Mouse (Mus musculus) heart, embryonic 10.5 days (tissue): Measurements from ENCODE around the gene Gprc5d. TPM values are rescaled to one million over a fixed set of nuclear protein-coding genes. Genes with fewer than 3 reads are reported as not detected.

Source experiments
- DNase-seq: peaks from one replicate; pipeline ENCODE4 v3.0.0-alpha.2; 2017; ENCODE audit warnings: low spot score
- H3K27ac ChIP-seq: fragments of 300-500 bp; sonication (generic); 2 replicates; pipeline ENCODE4 v1.5.1; 2016; ENCODE audit warnings: mild to moderate bottlenecking
- H3K27me3 ChIP-seq: fragments of 300-500 bp; sonication (generic); 2 replicates; pipeline ENCODE4 v1.6.1; 2016; ENCODE audit warnings: mild to moderate bottlenecking; ENCODE audit not compliant: poor library complexity, insufficient read depth, severe bottlenecking
- H3K36me3 ChIP-seq: fragments of 300-500 bp; sonication (generic); 2 replicates; pipeline ENCODE4 v1.6.1; 2016; ENCODE audit warnings: mild to moderate bottlenecking, moderate library complexity
- H3K4me1 ChIP-seq: fragments of 300-500 bp; sonication (generic); 2 replicates; pipeline ENCODE4 v1.6.1; 2016; ENCODE audit warnings: mild to moderate bottlenecking
- H3K4me3 ChIP-seq: fragments of 300-500 bp; sonication (generic); 2 replicates; pipeline ENCODE4 v1.5.1; 2016; ENCODE audit warnings: mild to moderate bottlenecking, moderate library complexity
- H3K9me3 ChIP-seq: fragments of 300-500 bp; sonication (generic); 2 replicates; pipeline ENCODE4 v1.6.1; 2016; ENCODE audit warnings: mild to moderate bottlenecking, moderate library complexity
- WGBS: fragments of 180-500 bp; shearing (Covaris S2); methylation state at CpG from one replicate; pipeline ENCODE4 v1.1.7; 2016; 5-methylcytosine and 5-hydroxymethylcytosine counted together
- polyA plus RNA-seq: library from polyadenylated mRNA; unstranded; fragments of >200 nt; fragmentation: Nextera tagmentation; extraction: Ambion mirVana; gene quantifications from 2 replicates; pipeline ENCODE4 v1.2.1, GENCODE M21; 2016

The Gprc5d gene
- not detected in 2 replicates for polyA plus RNA-seq

- no peaks in the 10 kb centered on the region for H3K36me3 ChIP-seq
- no peaks in the 10 kb centered on the region for H3K27me3 ChIP-seq
- DNase-seq, result no peak
- 80% methylated on average over 5 of the region's 5 CpGs for WGBS
- H3K27ac ChIP-seq, result no peak within 1 kb of the TSS
- no peaks in the 10 kb centered on the region for H3K4me1 ChIP-seq
- H3K9me3 ChIP-seq, result no peaks in the 10 kb centered on the region
- no peak within 1 kb of the TSS for H3K4me3 ChIP-seq
These were observed at the start of gene Gprc5d for GRCm38 (mm10) chr6:135118183-135118582. Gprc5d (minus strand) TSS chr6:135118283.

DNA sequence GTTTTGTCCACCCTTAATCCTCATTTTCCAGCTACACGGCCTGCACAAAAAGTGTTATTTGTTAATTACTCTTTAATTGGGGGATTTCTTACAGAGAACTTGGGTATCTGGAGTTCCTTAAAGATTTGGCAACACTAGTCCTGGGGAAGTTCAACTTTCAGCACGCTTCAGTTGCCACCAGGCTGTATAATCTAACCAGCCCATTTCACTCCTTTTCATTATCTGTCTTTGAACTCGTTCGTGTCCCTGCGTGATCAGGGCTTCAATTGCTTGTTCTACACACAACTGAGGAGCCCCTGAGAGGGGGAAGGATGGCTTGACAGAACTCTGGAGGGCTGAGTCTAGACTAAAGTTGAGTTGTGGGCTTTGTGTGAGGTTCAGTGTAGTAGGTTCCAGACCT is 48.6 kb upstream of the Gprc5d start:
- WGBS, result 51% methylated on average over 5 of the region's 5 CpGs
- Histone ChIP-seq H3K27me3 (no peaks in the 10 kb centered on the region; the same call in 1 of the 2 replicates), H3K9me3 (no peaks in the 10 kb centered on the region), H3K27ac (peak overlapping the region; percentile 95; the same call in 1 of the 2 replicates), H3K36me3 (no peaks in the 10 kb centered on the region), H3K4me3 (peak overlapping the region; percentile 77; the same call in 1 of the 2 replicates), H3K4me1 (peaks cover 27% of the 10 kb centered on the region)
- DNase-seq, result no peak

GRCm38 (mm10) chr6:135166262-135166661 is 48.2 kb upstream of the Gprc5d start:
- Histone ChIP-seq H3K9me3 (no peaks in the 10 kb centered on the region), H3K27ac (peak overlapping the region; percentile 95; the same call in 1 of the 2 replicates), H3K4me1 (peaks cover 27% of the 10 kb centered on the region), H3K36me3 (no peaks in the 10 kb centered on the region), H3K4me3 (peak overlapping the region; percentile 3; the same call in 1 of the 2 replicates), H3K27me3 (no peaks in the 10 kb centered on the region; the same call in 1 of the 2 replicates)
- WGBS, result 83% methylated on average over 3 of the region's 3 CpGs
- no peak for DNase-seq

GRCm38 (mm10) chr6:135165706-135166105 is 47.6 kb upstream of the Gprc5d start:
- 52% methylated on average over 2 of the region's 2 CpGs for whole genome bisulfite sequencing
- no peaks in the 10 kb centered on the region; the same call in 1 of the 2 replicates for H3K27me3 ChIP-seq
- no peak overlapping the region for H3K4me3 ChIP-seq
- no peaks in the 10 kb centered on the region for H3K36me3 ChIP-seq
- H3K4me1 ChIP-seq, result peaks cover 27% of the 10 kb centered on the region
- DNase-seq, result peak; percentile 91
- H3K27ac ChIP-seq, result peak overlapping the region; percentile 95; the same call in 1 of the 2 replicates
- no peaks in the 10 kb centered on the region for H3K9me3 ChIP-seq

DNA sequence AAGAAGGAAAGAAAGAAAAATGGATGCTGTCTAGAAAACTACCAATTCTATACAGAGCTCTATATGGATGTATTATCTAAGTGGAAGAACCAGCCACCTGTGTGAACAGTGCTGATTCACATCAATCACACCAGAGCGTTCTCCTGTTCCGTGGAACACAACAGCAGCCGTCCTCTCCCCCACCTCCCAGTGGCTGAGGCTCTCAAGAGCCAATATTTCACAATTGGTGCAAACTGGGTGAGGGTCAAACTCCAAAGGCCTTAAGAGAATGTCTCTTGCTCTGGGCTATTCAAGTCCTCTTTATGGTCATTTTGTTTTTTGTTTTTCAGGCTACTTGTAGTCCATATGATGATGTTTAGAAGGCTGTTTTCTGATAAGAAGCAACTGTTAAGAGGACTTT is 47.1 kb upstream of the Gprc5d start:
- Histone ChIP-seq H3K9me3 (no peaks in the 10 kb centered on the region), H3K4me1 (peaks cover 27% of the 10 kb centered on the region), H3K27ac (peak overlapping the region; percentile 7; the same call in 1 of the 2 replicates), H3K27me3 (no peaks in the 10 kb centered on the region; the same call in 1 of the 2 replicates), H3K4me3 (no peak overlapping the region), H3K36me3 (no peaks in the 10 kb centered on the region)
- DNase-seq, result no peak
- 74% methylated on average over 3 of the region's 3 CpGs for WGBS

DNA sequence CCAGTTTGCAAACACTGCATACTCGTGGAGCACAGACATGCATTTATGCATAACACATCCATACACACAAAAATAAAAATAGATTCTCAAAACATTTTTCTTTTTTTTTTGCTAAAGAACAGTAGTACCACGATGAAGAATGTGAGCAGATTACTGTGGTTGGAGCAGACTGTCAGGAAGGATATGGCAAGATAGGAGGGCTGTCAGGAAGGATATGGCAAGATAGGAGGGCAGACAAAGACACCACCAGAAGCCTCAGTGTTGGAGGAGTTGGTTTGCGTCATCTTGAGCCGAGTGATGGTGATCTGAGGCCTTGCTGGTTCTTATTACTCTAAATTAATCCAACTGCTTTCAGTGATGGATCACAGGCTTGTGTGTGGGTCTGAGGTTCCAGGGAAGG is 44.8 kb upstream of the Gprc5d start:
- 54% methylated on average over 4 of the region's 4 CpGs for WGBS
- peak overlapping the region; percentile 57; the same call in 1 of the 2 replicates for H3K27ac ChIP-seq
- no peak for DNase-seq
- no peak overlapping the region for H3K4me3 ChIP-seq
- H3K9me3 ChIP-seq, result no peaks in the 10 kb centered on the region
- H3K36me3 ChIP-seq, result no peaks in the 10 kb centered on the region
- H3K4me1 ChIP-seq, result peaks cover 27% of the 10 kb centered on the region
- no peaks in the 10 kb centered on the region; the same call in 1 of the 2 replicates for H3K27me3 ChIP-seq

DNA sequence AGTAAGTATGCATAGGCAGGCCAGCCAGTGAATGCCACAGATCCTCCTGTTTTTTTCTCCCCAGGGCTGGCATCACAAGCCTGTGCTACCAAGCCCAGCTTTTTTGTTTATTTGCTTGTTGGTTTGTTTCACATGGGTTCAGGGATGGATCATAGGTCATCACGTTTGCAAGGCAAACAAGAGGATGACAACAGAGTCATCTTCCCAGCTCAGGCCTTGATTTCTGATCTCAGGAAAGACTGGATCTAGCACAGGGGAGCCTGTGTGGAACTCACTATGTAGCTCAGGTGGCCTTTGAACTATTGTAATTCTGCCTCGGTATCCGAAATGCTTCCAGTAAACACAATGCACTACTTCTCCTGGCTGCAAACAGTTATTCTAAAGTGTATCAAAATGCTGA is 44.2 kb upstream of the Gprc5d start:
- Histone ChIP-seq H3K27me3 (no peaks in the 10 kb centered on the region; the same call in 1 of the 2 replicates), H3K27ac (no peak overlapping the region), H3K4me1 (peaks cover 30% of the 10 kb centered on the region), H3K36me3 (no peaks in the 10 kb centered on the region), H3K9me3 (no peaks in the 10 kb centered on the region), H3K4me3 (no peak overlapping the region)
- no peak for DNase-seq
- 90% methylated on average over 3 of the region's 3 CpGs for WGBS

DNA sequence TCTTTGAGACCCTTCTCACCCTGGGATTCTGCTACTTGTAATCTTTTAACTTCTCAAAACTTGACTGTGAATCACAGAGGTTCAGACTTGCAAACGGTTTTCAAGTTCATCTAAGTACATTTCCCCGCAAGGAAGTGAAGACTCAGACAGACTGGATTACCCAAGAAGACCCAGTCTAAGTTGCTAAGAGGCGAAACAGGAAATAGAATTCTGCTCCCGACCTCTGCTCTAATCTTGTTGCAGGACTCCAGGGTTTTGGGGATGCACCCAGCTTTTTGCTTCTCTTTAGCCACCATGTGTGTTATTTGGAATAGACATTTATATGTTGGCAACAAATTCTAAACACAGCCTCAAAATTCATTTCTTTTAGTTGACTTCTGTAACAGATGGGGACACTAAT is 43.3 kb upstream of the Gprc5d start:
- Histone ChIP-seq H3K9me3 (no peaks in the 10 kb centered on the region), H3K36me3 (no peaks in the 10 kb centered on the region)
- 63% methylated on average over 4 of the region's 4 CpGs for WGBS

DNA sequence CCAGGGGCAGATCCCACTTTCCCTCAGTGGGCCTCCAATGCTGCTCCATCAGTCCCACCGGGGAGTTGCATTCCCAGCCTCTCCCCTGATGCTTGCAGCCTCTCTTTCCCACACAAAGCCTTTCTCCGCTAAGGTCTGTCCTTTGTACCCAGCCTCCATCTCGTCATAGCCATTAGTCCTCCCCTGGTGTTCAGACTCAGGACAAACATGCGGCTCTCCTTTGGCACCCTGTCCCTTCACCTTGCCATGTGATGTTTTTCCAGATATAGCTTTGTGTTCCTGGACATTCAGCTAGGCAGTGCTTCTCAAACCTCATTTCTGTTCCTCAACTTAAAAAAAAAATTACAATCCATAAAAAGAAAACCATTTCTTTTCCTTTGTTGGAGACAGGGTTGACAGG is 40.4 kb upstream of the Gprc5d start:
- no peak for DNase-seq
- Histone ChIP-seq H3K4me3 (no peak overlapping the region), H3K9me3 (no peaks in the 10 kb centered on the region), H3K27ac (no peak overlapping the region), H3K4me1 (peaks cover 29% of the 10 kb centered on the region), H3K36me3 (peaks cover under 1% of the 10 kb centered on the region; the same call in 1 of the 2 replicates), H3K27me3 (no peaks in the 10 kb centered on the region)
- WGBS, result 72% methylated on average over 4 of the region's 4 CpGs

More for the DNA sequence above, 43.3 kb upstream of the Gprc5d start:
- no peak overlapping the region for H3K4me3 ChIP-seq
- H3K27me3 ChIP-seq, result no peaks in the 10 kb centered on the region; the same call in 1 of the 2 replicates
- peaks cover 37% of the 10 kb centered on the region for H3K4me1 ChIP-seq
- no peak overlapping the region for H3K27ac ChIP-seq
- no peak for DNase-seq

DNA sequence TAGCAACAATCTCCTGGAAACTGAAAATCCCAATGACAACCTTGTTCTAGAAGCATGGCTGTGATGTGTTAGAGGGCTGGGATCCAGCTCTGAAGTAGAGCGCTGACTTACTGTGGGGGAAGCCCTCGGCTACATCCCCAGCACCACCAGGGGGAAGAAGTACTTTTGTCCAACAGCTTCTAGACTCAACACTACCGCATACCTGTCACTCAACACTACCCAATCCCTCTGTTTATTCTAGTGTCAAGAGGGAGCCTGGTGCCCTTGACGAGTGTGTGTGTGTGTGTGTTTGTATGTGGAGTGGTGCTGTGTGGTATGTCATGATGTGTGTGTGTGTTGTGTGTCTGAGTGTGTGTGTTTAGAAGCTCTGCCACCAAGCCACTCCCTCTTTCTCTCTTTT is 39.4 kb upstream of the Gprc5d start:
- H3K4me1 ChIP-seq, result peaks cover 22% of the 10 kb centered on the region
- WGBS, result 45% methylated on average over 4 of the region's 4 CpGs
- H3K27ac ChIP-seq, result no peak overlapping the region
- H3K9me3 ChIP-seq, result no peaks in the 10 kb centered on the region
- no peaks in the 10 kb centered on the region for H3K27me3 ChIP-seq
- DNase-seq, result no peak
- H3K36me3 ChIP-seq, result peaks cover 7% of the 10 kb centered on the region; the same call in 1 of the 2 replicates
- no peak overlapping the region for H3K4me3 ChIP-seq

DNA sequence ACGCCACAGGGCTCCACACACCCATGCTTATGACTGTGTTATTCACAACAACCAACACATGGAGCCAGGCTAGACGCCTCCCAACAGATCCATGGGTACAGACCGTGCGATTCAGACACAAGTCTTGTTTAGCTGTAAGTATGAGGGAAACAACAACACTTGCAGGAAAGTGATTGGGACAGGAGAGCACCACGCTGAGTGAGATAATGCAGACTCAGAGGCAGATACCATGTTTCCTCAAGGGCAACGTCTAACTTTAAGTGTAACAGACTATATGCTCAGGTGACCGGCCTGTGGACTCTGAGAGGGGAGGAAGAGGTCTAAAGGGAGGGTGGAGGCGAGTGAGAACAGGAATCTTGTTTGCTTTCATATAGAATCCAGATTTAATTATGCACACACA is 38.5 kb upstream of the Gprc5d start:
- Histone ChIP-seq H3K27me3 (no peaks in the 10 kb centered on the region), H3K9me3 (no peaks in the 10 kb centered on the region), H3K4me3 (no peak overlapping the region), H3K36me3 (peaks cover 7% of the 10 kb centered on the region; the same call in 1 of the 2 replicates), H3K4me1 (peaks cover 22% of the 10 kb centered on the region), H3K27ac (no peak overlapping the region)
- WGBS, result 57% methylated on average over 8 of the region's 8 CpGs
- DNase-seq, result no peak

GRCm38 (mm10) chr6:135153719-135154118 is 35.6 kb upstream of the Gprc5d start:
- H3K9me3 ChIP-seq, result no peaks in the 10 kb centered on the region
- 85% methylated on average over 5 of the region's 5 CpGs for WGBS

DNA sequence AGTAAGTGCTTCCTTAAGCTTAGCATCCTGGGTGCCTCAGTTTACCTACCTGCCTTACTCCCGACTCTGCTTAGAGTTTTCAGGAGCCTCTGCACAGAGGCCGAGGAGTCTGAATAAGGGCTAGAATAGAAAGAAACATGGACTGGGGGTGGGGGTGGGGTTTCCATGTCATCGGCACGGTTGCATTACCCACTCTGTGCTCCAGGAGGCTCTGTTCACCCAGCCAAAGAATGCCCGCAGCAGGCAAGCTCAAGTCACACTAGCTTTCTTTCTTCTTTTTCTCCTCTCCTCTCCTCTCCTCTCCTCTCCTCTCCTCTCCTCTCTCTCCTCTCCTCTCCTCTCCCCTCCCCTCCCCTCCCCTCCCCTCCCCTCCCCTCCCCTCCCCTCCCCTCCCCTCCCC is 32.2 kb upstream of the Gprc5d start:
- DNase-seq, result no peak
- Histone ChIP-seq H3K4me3 (no peak overlapping the region), H3K27ac (no peak overlapping the region), H3K9me3 (no peaks in the 10 kb centered on the region), H3K36me3 (peaks cover 7% of the 10 kb centered on the region), H3K4me1 (no peaks in the 10 kb centered on the region; the same call in 1 of the 2 replicates), H3K27me3 (peaks cover 14% of the 10 kb centered on the region)
- WGBS, result 34% methylated on average over 5 of the region's 5 CpGs

More at GRCm38 (mm10) chr6:135153719-135154118, 35.6 kb upstream of the Gprc5d start:
- Histone ChIP-seq H3K36me3 (peaks cover 7% of the 10 kb centered on the region), H3K27ac (no peak overlapping the region), H3K4me1 (peaks cover 22% of the 10 kb centered on the region), H3K27me3 (peaks cover 14% of the 10 kb centered on the region), H3K4me3 (no peak overlapping the region)
- no peak for DNase-seq

- H3K27ac ChIP-seq, result no peak overlapping the region
- WGBS, result 79% methylated on average over 4 of the region's 4 CpGs
These were observed 31.6 kb upstream of the Gprc5d start for GRCm38 (mm10) chr6:135149722-135150121.

More at GRCm38 (mm10) chr6:135149722-135150121, 31.6 kb upstream of the Gprc5d start:
- no peak overlapping the region for H3K4me3 ChIP-seq
- no peak for DNase-seq
- H3K36me3 ChIP-seq, result peaks cover 7% of the 10 kb centered on the region
- H3K9me3 ChIP-seq, result no peaks in the 10 kb centered on the region
- peaks cover 14% of the 10 kb centered on the region for H3K27me3 ChIP-seq
- H3K4me1 ChIP-seq, result no peaks in the 10 kb centered on the region; the same call in 1 of the 2 replicates
